Mouse (Mus musculus) thymus, postnatal 10 days (tissue): Measurements from ENCODE around the gene Paip2b.
"Not testable (repeated sequence)": the region's sequence is repeated elsewhere in the genome, so short reads cannot be mapped to it uniquely, and the experiment has no call there.

Experiments used
- DNase-seq, 2 experiments: peaks; one replicate each; pipeline ENCODE4 v3.0.0; 2021; ENCODE audit warnings: low spot score in 2 of 2

Paip2b gene

GRCm38 (mm10) chr6:83802033-83802432, 29.5 kb downstream of the Paip2b start:
- DNase-seq = no peak

- DNase-seq = no peak
Measured at GRCm38 (mm10) chr6:83796686-83797085, 34.9 kb downstream of the Paip2b start.

GRCm38 (mm10) chr6:83795492-83795900, 36.0 kb downstream of the Paip2b start:
- no peak for DNase-seq

- peak; percentile 94 to 96 for DNase-seq
Measured at GRCm38 (mm10) chr6:83794760-83795296, 36.7 kb downstream of the Paip2b start, which contains the start of gene Nagk. TSS of gene Nagk (plus strand) at chr6:83794982.

- no peak for DNase-seq
Measured at GRCm38 (mm10) chr6:83791251-83791890, 40.2 kb downstream of the Paip2b start.

- not testable (repeated sequence) for DNase-seq
Measured at GRCm38 (mm10) chr6:83790533-83790932, 41.0 kb downstream of the Paip2b start.

- DNase-seq = no peak
Measured at GRCm38 (mm10) chr6:83788554-83788953, 43.0 kb downstream of the Paip2b start.

- no peak for DNase-seq
Measured at GRCm38 (mm10) chr6:83786426-83786825, 45.1 kb downstream of the Paip2b start.

GRCm38 (mm10) chr6:83779026-83779425, 52.5 kb downstream of the Paip2b start:
- peak in 1 of 2 experiments; percentile 58 for DNase-seq

GRCm38 (mm10) chr6:83778306-83778705, 53.2 kb downstream of the Paip2b start:
- DNase-seq = no peak

- peak; percentile 77 to 87 for DNase-seq
Measured at GRCm38 (mm10) chr6:83775638-83776293, 55.8 kb downstream of the Paip2b start, which contains the start of gene Tex261. TSS of gene Tex261 (minus strand) at chr6:83775813.

- DNase-seq = peak; percentile 20 to 26
Measured at GRCm38 (mm10) chr6:83774781-83775563, 56.6 kb downstream of the Paip2b start.

- DNase-seq = no peak
Measured at GRCm38 (mm10) chr6:83774126-83774525, 57.4 kb downstream of the Paip2b start.

GRCm38 (mm10) chr6:83768485-83768884, 63.1 kb downstream of the Paip2b start:
- DNase-seq = no peak

- DNase-seq = no peak
Measured at GRCm38 (mm10) chr6:83766982-83767381, 64.6 kb downstream of the Paip2b start.

GRCm38 (mm10) chr6:83762880-83763431, 68.6 kb downstream of the Paip2b start:
- peak in 1 of 2 experiments; percentile 33 for DNase-seq

GRCm38 (mm10) chr6:83762344-83762743, 69.2 kb downstream of the Paip2b start, which contains the start of gene Ankrd53:
TSS of gene Ankrd53 (plus strand) at chr6:83762644.
- DNase-seq = no peak

- no peak for DNase-seq
Measured at GRCm38 (mm10) chr6:83756051-83756450, 75.5 kb downstream of the Paip2b start.
